ENCODE assay signal across 16 mouse cellular contexts in the genomic region with DNA sequence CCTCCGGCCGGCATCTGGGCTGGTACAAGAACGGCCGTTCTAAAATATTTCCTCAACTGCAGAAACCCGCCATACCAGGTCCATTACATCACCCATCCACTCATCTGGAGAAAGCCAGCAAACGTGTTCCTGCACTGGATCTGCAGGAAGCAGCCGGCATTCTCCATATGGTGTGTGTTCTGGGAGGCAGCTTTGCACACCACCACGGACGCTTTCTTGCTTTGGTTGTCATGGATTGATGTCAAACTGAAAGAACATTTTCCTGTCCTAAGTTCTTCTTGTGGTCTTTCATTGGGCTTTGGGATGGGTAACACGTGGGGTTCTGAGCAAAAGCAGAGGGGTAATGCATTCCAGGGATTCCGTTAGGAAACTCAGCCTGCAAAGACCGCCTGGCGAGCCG. TPM values are rescaled to one million over a fixed set of nuclear protein-coding genes. Genes with fewer than 3 reads are reported as not detected.
DNase-seq lines count a peak whose midpoint lies in the region; ATAC-seq and TF ChIP-seq lines count a peak whose summit lies in the region.
"Had no signal": no experiment of that assay in that cellular context is flagged by ENCODE, and none has a peak within 500 bp of the region (broad histone marks: within the 10 kb centered on the region; RNA-seq: fewer than 3 reads in every experiment).

No protein-coding gene starts in this region.

- no peak for DNase-seq in heart, postnatal 25 days (ENCODE audit: low spot score)
- DNase-seq in limb, embryonic 14.5 days (ENCODE audit: low spot score), result peak; percentile 59
- no peak for DNase-seq in limb, embryonic 10.5 days (ENCODE audit: low spot score)
- peak; percentile 29 for DNase-seq in mesoderm, embryonic 11.5 days (ENCODE audit: low read depth, low spot score)
- no peak for DNase-seq in hindbrain, embryonic 11.5 days (ENCODE audit: low spot score)
- no peak for DNase-seq in kidney, postnatal 25 days
- DNase-seq: cerebellum, adult 18-20 months; heart, postnatal 4 days; kidney, adult 11 months; thymus, postnatal 25 days had no signal

- no peaks in the 10 kb centered on the region for H3K9me3 ChIP-seq in heart, embryonic 12.5 days (replicated peaks)
- H3K9me3 ChIP-seq in limb, embryonic 14.5 days (ENCODE audit: control insufficient read depth, low read length), result no peaks in the 10 kb centered on the region
- no peaks in the 10 kb centered on the region for H3K9me3 ChIP-seq in limb, embryonic 10.5 days (replicated peaks)
- H3K9me3 ChIP-seq in embryonic facial prominence, embryonic 15.5 days (replicated peaks), result no peaks in the 10 kb centered on the region
- H3K9me3 ChIP-seq in hindbrain, embryonic 11.5 days (ENCODE audit: control insufficient read depth, low read length), result no peaks in the 10 kb centered on the region
- H3K9me3 ChIP-seq: liver, embryonic 12.5 days; neural tube, embryonic 15.5 days had no signal

- TF ChIP-seq POLR2A in limb, embryonic 14.5 days (IDR thresholded peaks at IDR 0.05; ENCODE audit: borderline replicate concordance, extremely low read depth, insufficient read depth, insufficient read length), result no peak

- H3K27me3 ChIP-seq in heart, embryonic 12.5 days (replicated peaks), result no peaks in the 10 kb centered on the region
- H3K27me3 ChIP-seq in limb, embryonic 14.5 days (ENCODE audit: control insufficient read depth, insufficient read depth, low read length), result no peaks in the 10 kb centered on the region
- 0 out of 2 replicates have a peak, but pooled peaks cover 3% of the 10 kb centered on the region for H3K27me3 ChIP-seq in limb, embryonic 10.5 days (ENCODE audit: low read depth, poor library complexity, severe bottlenecking)
- no peaks in the 10 kb centered on the region for H3K27me3 ChIP-seq in embryonic facial prominence, embryonic 15.5 days
- H3K27me3 ChIP-seq in hindbrain, embryonic 11.5 days (ENCODE audit: control insufficient read depth, insufficient read depth, low read length), result no peaks in the 10 kb centered on the region
- H3K27me3 ChIP-seq: neural tube, embryonic 15.5 days had no signal

- no peak for ATAC-seq in heart, embryonic 12.5 days (ENCODE audit: insufficient number of reproducible peaks, low FRiP score)
- peak; percentile 42; the same call in 1 of the 2 replicates for ATAC-seq in limb, embryonic 14.5 days (ENCODE audit: low FRiP score, low read depth)
- no peak for ATAC-seq in embryonic facial prominence, embryonic 15.5 days (ENCODE audit: insufficient number of reproducible peaks, low FRiP score, low TSS enrichment, low read depth)
- ATAC-seq in hindbrain, embryonic 11.5 days (ENCODE audit: low FRiP score), result no peak
- ATAC-seq: activated CD4-positive, CD25-positive, alpha-beta regulatory T cell, adult 4 months; liver, embryonic 12.5 days had no signal

- WGBS in heart, embryonic 12.5 days, result 39% methylated on average over 14 of the region's 14 CpGs
- 45% methylated on average over 14 of the region's 14 CpGs for WGBS in limb, embryonic 14.5 days
- WGBS in limb, embryonic 10.5 days, result 75% methylated on average over 14 of the region's 14 CpGs
- 27% methylated on average over 14 of the region's 14 CpGs for WGBS in embryonic facial prominence, embryonic 15.5 days
- 82% methylated on average over 14 of the region's 14 CpGs for whole genome bisulfite sequencing in hindbrain, embryonic 11.5 days

- H3K4me2 ChIP-seq in heart, embryonic 12.5 days, result peak overlapping the region; percentile 12; the same call in 1 of the 2 replicates
- H3K4me2 ChIP-seq in limb, embryonic 14.5 days (replicated peaks; ENCODE audit: low read depth, low read length, severe bottlenecking), result no peak overlapping the region
- no peak overlapping the region; the same call in 1 of the 2 replicates for H3K4me2 ChIP-seq in embryonic facial prominence, embryonic 15.5 days (replicated peaks)
- H3K4me2 ChIP-seq in hindbrain, embryonic 11.5 days (replicated peaks; ENCODE audit: low read depth, low read length), result no peak overlapping the region
- H3K4me2 ChIP-seq: liver, embryonic 12.5 days; neural tube, embryonic 15.5 days had no signal

- H3K4me3 ChIP-seq in heart, embryonic 12.5 days, result no peak overlapping the region
- H3K4me3 ChIP-seq in limb, embryonic 14.5 days (replicated peaks; ENCODE audit: low read length), result no peak overlapping the region
- no peak overlapping the region for H3K4me3 ChIP-seq in limb, embryonic 10.5 days
- no peak overlapping the region for H3K4me3 ChIP-seq in embryonic facial prominence, embryonic 15.5 days (replicated peaks)
- H3K4me3 ChIP-seq in hindbrain, embryonic 11.5 days (ENCODE audit: low read depth, low read length), result no peak overlapping the region
- H3K4me3 ChIP-seq: liver, embryonic 12.5 days; neural tube, embryonic 15.5 days had no signal

- no peak overlapping the region for H3K9ac ChIP-seq in heart, embryonic 12.5 days
- H3K9ac ChIP-seq in limb, embryonic 14.5 days (ENCODE audit: low read depth, low read length, severe bottlenecking), result no peak overlapping the region
- no peak overlapping the region for H3K9ac ChIP-seq in embryonic facial prominence, embryonic 15.5 days
- H3K9ac ChIP-seq in hindbrain, embryonic 11.5 days (ENCODE audit: low read depth, low read length), result no peak overlapping the region
- H3K9ac ChIP-seq: liver, embryonic 12.5 days; neural tube, embryonic 15.5 days had no signal

- H3K36me3 ChIP-seq in heart, embryonic 12.5 days, result no peaks in the 10 kb centered on the region
- no peaks in the 10 kb centered on the region for H3K36me3 ChIP-seq in limb, embryonic 14.5 days (ENCODE audit: control insufficient read depth, insufficient read depth, low read length)
- no peaks in the 10 kb centered on the region for H3K36me3 ChIP-seq in limb, embryonic 10.5 days
- H3K36me3 ChIP-seq in embryonic facial prominence, embryonic 15.5 days, result no peaks in the 10 kb centered on the region
- H3K36me3 ChIP-seq in hindbrain, embryonic 11.5 days (ENCODE audit: control insufficient read depth, insufficient read depth, low read length), result no peaks in the 10 kb centered on the region
- H3K36me3 ChIP-seq: liver, embryonic 12.5 days; neural tube, embryonic 15.5 days had no signal

- intact Hi-C loops in heart, postnatal 25 days (cut with DNase I), result loop anchor here (2.0 to 5.0 kb wide), 3 partner anchors 81 to 225 kb away; partner anchors contain the start of gene R3hcc1l

- H3K27ac ChIP-seq in heart, embryonic 12.5 days (ENCODE audit: poor library complexity, severe bottlenecking), result no peak overlapping the region
- no peak overlapping the region for H3K27ac ChIP-seq in limb, embryonic 14.5 days (replicated peaks; ENCODE audit: low read depth, low read length)
- no peak overlapping the region for H3K27ac ChIP-seq in limb, embryonic 10.5 days
- H3K27ac ChIP-seq in embryonic facial prominence, embryonic 15.5 days (replicated peaks), result peak overlapping the region; percentile 82
- H3K27ac ChIP-seq in hindbrain, embryonic 11.5 days (ENCODE audit: low read depth, low read length), result no peak overlapping the region
- H3K27ac ChIP-seq: liver, embryonic 12.5 days; macrophage; neural tube, embryonic 15.5 days had no signal

- H3K4me1 ChIP-seq in heart, embryonic 12.5 days (replicated peaks), result peaks cover 29% of the 10 kb centered on the region
- peaks cover 30% of the 10 kb centered on the region for H3K4me1 ChIP-seq in limb, embryonic 14.5 days (ENCODE audit: control insufficient read depth, insufficient read depth, low read length)
- H3K4me1 ChIP-seq in limb, embryonic 10.5 days, result peaks cover 42% of the 10 kb centered on the region
- peaks cover 47% of the 10 kb centered on the region for H3K4me1 ChIP-seq in embryonic facial prominence, embryonic 15.5 days
- no peaks in the 10 kb centered on the region; the same call in 1 of the 2 replicates for H3K4me1 ChIP-seq in hindbrain, embryonic 11.5 days (replicated peaks; ENCODE audit: control insufficient read depth, insufficient read depth, low read length)

RNA-seq across cellular contexts. Expression of gene Pyroxd2, which starts 10.7 kb away (rescaled TPM):
- polyA plus RNA-seq in heart, embryonic 12.5 days (2016; fragmentation: Nextera tagmentation; extraction: Ambion mirVana), result 4.3 and 4.4 TPM in 2 replicates
- 1 to 10 TPM; 3.5 to 4.4 TPM for total RNA-seq in heart, postnatal 25 days (2021)
- polyA plus RNA-seq in limb, embryonic 14.5 days (2012; rRNA removed), result 6.5 and 7.7 TPM in 2 replicates
- polyA plus RNA-seq in limb, embryonic 14.5 days (2014; fragmentation: Nextera tagmentation; extraction: Ambion mirVana), result 2.4 and 2.9 TPM in 2 replicates
- 0.30 and 0.74 TPM in 2 replicates for polyA plus RNA-seq in limb, embryonic 10.5 days (2016; fragmentation: Nextera tagmentation; extraction: Ambion mirVana)
- polyA plus RNA-seq in embryonic facial prominence, embryonic 15.5 days (2015; fragmentation: Nextera tagmentation; extraction: Ambion mirVana), result 4.0 and 4.2 TPM in 2 replicates
- 0.67 and 0.88 TPM in 2 replicates for polyA plus RNA-seq in hindbrain, embryonic 11.5 days (2014; fragmentation: Nextera tagmentation; extraction: Ambion mirVana)

RNA-seq across cellular contexts. Expression of gene Hps1, which starts 37.9 kb away (rescaled TPM):
- polyA plus RNA-seq in heart, embryonic 12.5 days (2016; fragmentation: Nextera tagmentation; extraction: Ambion mirVana), result 9.1 and 10.0 TPM in 2 replicates
- total RNA-seq in heart, postnatal 25 days (2021), result 1 to 10 TPM; 1.8 to 2.2 TPM
- 20.9 and 25.5 TPM in 2 replicates for polyA plus RNA-seq in limb, embryonic 14.5 days (2012; rRNA removed)
- polyA plus RNA-seq in limb, embryonic 14.5 days (2014; fragmentation: Nextera tagmentation; extraction: Ambion mirVana), result 12.0 and 12.9 TPM in 2 replicates
- polyA plus RNA-seq in limb, embryonic 10.5 days (2016; fragmentation: Nextera tagmentation; extraction: Ambion mirVana), result 16.2 and 17.2 TPM in 2 replicates
- 16.4 and 20.6 TPM in 2 replicates for polyA plus RNA-seq in embryonic facial prominence, embryonic 15.5 days (2015; fragmentation: Nextera tagmentation; extraction: Ambion mirVana)
- 9.7 and 10.6 TPM in 2 replicates for polyA plus RNA-seq in hindbrain, embryonic 11.5 days (2014; fragmentation: Nextera tagmentation; extraction: Ambion mirVana)

Comparison
In these comparisons a context has a peak if more than half of its experiments do, and no peak if none do; other contexts are left out.
1. DNase-seq: peak in limb, embryonic 14.5 days (single experiment) and mesoderm, embryonic 11.5 days (single experiment); none in heart, postnatal 25 days (single experiment), limb, embryonic 10.5 days (single experiment), hindbrain, embryonic 11.5 days (single experiment) and kidney, postnatal 25 days (0 of 2).